Mouse (Mus musculus) adrenal gland, postnatal 0 days (tissue): ENCODE results near the gene Luc7l3. TPM values are rescaled to one million over a fixed set of nuclear protein-coding genes. Genes with fewer than 3 reads are reported as not detected.

ENCODE experiments used
- polyA plus RNA-seq: library from polyadenylated mRNA; unstranded; fragments of >200 nt; fragmentation: Nextera tagmentation; extraction: Ambion mirVana; gene quantifications from 2 replicates; pipeline ENCODE4 v1.2.1, GENCODE M21; 2015

The Luc7l3 gene
- 61.7 and 75.9 TPM in 2 replicates for polyA plus RNA-seq

GRCm38 (mm10) chr11:94321931-94322400, at the start of gene Luc7l3:
Gene Luc7l3, minus strand, starts transcription at chr11:94321988.

GRCm38 (mm10) chr11:94327693-94328643, 6.2 kb upstream of the Luc7l3 start, which contains the start of gene Ankrd40:
Gene Ankrd40, plus strand, starts transcription at chr11:94328001.

GRCm38 (mm10) chr11:94281199-94282181, 40.3 kb downstream of the Luc7l3 start, which contains the start of gene Gm21885:
Gene Gm21885, plus strand, starts transcription at chr11:94281873.

GRCm38 (mm10) chr11:94245955-94246788, 75.6 kb downstream of the Luc7l3 start, which contains the start of gene Wfikkn2:
Gene Wfikkn2, minus strand, starts transcription at chr11:94246005.

Other genes starting within 250 kb of the Luc7l3 start
- gene Tob1, start 110.5 kb downstream of the Luc7l3 start, polyA plus RNA-seq = 60.4 and 129 TPM in 2 replicates
- gene Wfikkn2, start 76.0 kb downstream of the Luc7l3 start, polyA plus RNA-seq = 2.5 and 4.1 TPM in 2 replicates
- 0.18 and 0.55 TPM in 2 replicates for gene Gm21885, start 40.1 kb downstream of the Luc7l3 start, polyA plus RNA-seq
- gene Ankrd40, start 6.0 kb upstream of the Luc7l3 start, polyA plus RNA-seq = 27.6 and 35.5 TPM in 2 replicates
- 4.8 and 5.8 TPM in 2 replicates for gene Abcc3, start 71.0 kb upstream of the Luc7l3 start, polyA plus RNA-seq
- gene Cacna1g, start 152.2 kb upstream of the Luc7l3 start, polyA plus RNA-seq = 1.8 and 1.9 TPM in 2 replicates
- 0.08 TPM in 1 of 2 replicates, not detected in the other for gene Spata20, start 164.2 kb upstream of the Luc7l3 start, polyA plus RNA-seq
- 6.0 and 12.5 TPM in 2 replicates for gene Epn3, start 178.0 kb upstream of the Luc7l3 start, polyA plus RNA-seq
- gene Mycbpap, start 199.8 kb upstream of the Luc7l3 start, polyA plus RNA-seq = 1.7 and 2.1 TPM in 2 replicates
- gene Rsad1, start 227.3 kb upstream of the Luc7l3 start, polyA plus RNA-seq = 2.9 and 4.0 TPM in 2 replicates
- gene Chad, start 243.1 kb upstream of the Luc7l3 start, polyA plus RNA-seq = 0.27 and 0.63 TPM in 2 replicates